Mouse (Mus musculus) olfactory bulb, adult 2 months (tissue): ENCODE results near the gene Cdh18. TPM values are rescaled to one million over a fixed set of nuclear protein-coding genes. Genes with fewer than 3 reads are reported as not detected.

Experiments used
- H3K27ac ChIP-seq: fragments of 200-500 bp; 2 replicates; pipeline ENCODE4 v1.5.1; 2012; ENCODE audit warnings: low read depth, low read length; ENCODE audit not compliant: insufficient read depth
- H3K4me1 ChIP-seq: fragments of 200-500 bp; 2 replicates; pipeline ENCODE4 v1.6.1; 2012; ENCODE audit warnings: low read length; ENCODE audit not compliant: control insufficient read depth, insufficient read depth
- H3K4me3 ChIP-seq: fragments of 200-500 bp; 2 replicates; pipeline ENCODE4 v1.5.1; 2012; ENCODE audit warnings: mild to moderate bottlenecking, low read depth, low read length, moderate library complexity; ENCODE audit not compliant: insufficient read depth
- CTCF ChIP-seq: fragments of 200-500 bp; IDR thresholded peaks from 2 replicates; pipeline ENCODE4 v1.5.1; 2012; ENCODE audit warnings: low read depth, mild to moderate bottlenecking, low read length, moderate library complexity; ENCODE audit not compliant: insufficient read depth
- POLR2A ChIP-seq: fragments of 200-500 bp; IDR thresholded peaks from 2 replicates; pipeline ENCODE4 v1.6.1; 2012; ENCODE audit warnings: mild to moderate bottlenecking, low read depth, low read length, moderate library complexity; ENCODE audit not compliant: insufficient read depth
- WGBS: fragments of 180-500 bp; shearing (Covaris S2); methylation state at CpG from one replicate; pipeline ENCODE4 v1.1.7; 2018; 5-methylcytosine and 5-hydroxymethylcytosine counted together
- polyA plus RNA-seq: library from polyadenylated mRNA; stranded (reverse); fragments of >200 nt; gene quantifications from 2 replicates; pipeline ENCODE4 v1.2.4, GENCODE M21; 2012; ENCODE audit warnings: low replicate concordance; ENCODE audit not compliant: missing spikeins, insufficient read depth, insufficient read length

The Cdh18 gene
- polyA plus RNA-seq, 1 experiment: not detected

- TF ChIP-seq CTCF: no peak
- no peak for TF ChIP-seq POLR2A
- Histone ChIP-seq H3K4me3 (no peak overlapping the region), H3K27ac (no peak overlapping the region), H3K4me1 (0 out of 2 replicates have a peak, but pooled peaks cover 4% of the 10 kb centered on the region)
- 71% methylated on average over 1 of the region's 1 CpGs for WGBS
Observed at GRCm38 (mm10) chr15:23448542-23448941, 899.7 kb downstream of the Cdh18 start.

- TF ChIP-seq CTCF: no peak
- TF ChIP-seq POLR2A: no peak
- 0 out of 2 replicates have a peak, but pooled peaks cover 4% of the 10 kb centered on the region for H3K4me1 ChIP-seq
- no peak overlapping the region for H3K27ac ChIP-seq
- H3K4me3 ChIP-seq: no peak overlapping the region
- WGBS: 35% methylated on average over 9 of the region's 9 CpGs
Observed at GRCm38 (mm10) chr15:23452098-23452625, 903.3 kb downstream of the Cdh18 start.

GRCm38 (mm10) chr15:23453331-23453730 is 904.5 kb downstream of the Cdh18 start:
- TF ChIP-seq POLR2A (no peak), CTCF (no peak)
- H3K4me1 ChIP-seq: 0 out of 2 replicates have a peak, but pooled peaks cover 4% of the 10 kb centered on the region
- H3K4me3 ChIP-seq: no peak overlapping the region
- no peak overlapping the region for H3K27ac ChIP-seq
- 89% methylated on average over 6 of the region's 6 CpGs for WGBS

GRCm38 (mm10) chr15:23455344-23455743 is 906.5 kb downstream of the Cdh18 start:
- WGBS: 45% methylated on average over 7 of the region's 7 CpGs
- TF ChIP-seq POLR2A (no peak), CTCF (no peak)
- Histone ChIP-seq H3K27ac (peak overlapping the region; percentile 33; the same call in 1 of the 2 replicates), H3K4me3 (no peak overlapping the region), H3K4me1 (0 out of 2 replicates have a peak, but pooled peaks cover 4% of the 10 kb centered on the region)

- no peak for TF ChIP-seq POLR2A
- TF ChIP-seq CTCF: no peak
- H3K4me1 ChIP-seq: no peaks in the 10 kb centered on the region
- no peak overlapping the region for H3K27ac ChIP-seq
- 65% methylated on average over 3 of the region's 3 CpGs for WGBS
- no peak overlapping the region for H3K4me3 ChIP-seq
Observed at GRCm38 (mm10) chr15:23457401-23457800, 908.6 kb downstream of the Cdh18 start.

- 83% methylated on average over 7 of the region's 7 CpGs for whole genome bisulfite sequencing
- TF ChIP-seq CTCF: no peak
- TF ChIP-seq POLR2A: no peak
- no peak overlapping the region for H3K27ac ChIP-seq
- H3K4me3 ChIP-seq: no peak overlapping the region
- no peaks in the 10 kb centered on the region for H3K4me1 ChIP-seq
Observed at GRCm38 (mm10) chr15:23470527-23471475, 922.0 kb downstream of the Cdh18 start.

- no peak for TF ChIP-seq CTCF
- no peak for TF ChIP-seq POLR2A
- no peaks in the 10 kb centered on the region for H3K4me1 ChIP-seq
- no peak overlapping the region for H3K27ac ChIP-seq
- WGBS: 77% methylated on average over 1 of the region's 1 CpGs
- H3K4me3 ChIP-seq: no peak overlapping the region
Observed at GRCm38 (mm10) chr15:23486306-23486705, 937.5 kb downstream of the Cdh18 start.

GRCm38 (mm10) chr15:23506480-23506879 is 957.7 kb downstream of the Cdh18 start:
- 85% methylated on average over 4 of the region's 4 CpGs for WGBS
- Histone ChIP-seq H3K4me1 (no peaks in the 10 kb centered on the region), H3K4me3 (no peak overlapping the region), H3K27ac (no peak overlapping the region)
- TF ChIP-seq CTCF (no peak), POLR2A (no peak)

GRCm38 (mm10) chr15:23509694-23510093 is 960.9 kb downstream of the Cdh18 start:
- TF ChIP-seq CTCF (no peak), POLR2A (no peak)
- Histone ChIP-seq H3K4me1 (no peaks in the 10 kb centered on the region), H3K27ac (no peak overlapping the region), H3K4me3 (no peak overlapping the region)
- WGBS: 57% methylated on average over 2 of the region's 2 CpGs
